Mouse (Mus musculus) bone marrow, adult 2 months (tissue): ENCODE measurements around the gene Yes1. TPM values are rescaled to one million over a fixed set of nuclear protein-coding genes. Genes with fewer than 3 reads are reported as not detected.

Source experiments
- H3K27ac ChIP-seq: fragments of 200-500 bp; 2 replicates; pipeline ENCODE4 v1.5.1; 2012; ENCODE audit warnings: low read depth, mild to moderate bottlenecking, control low read depth, inconsistent platforms, low read length; ENCODE audit not compliant: control insufficient read depth, poor library complexity, insufficient read depth
- H3K4me1 ChIP-seq: fragments of 200-500 bp; 2 replicates; pipeline ENCODE4 v1.6.1; 2011; ENCODE audit warnings: low read length; ENCODE audit not compliant: control insufficient read depth, insufficient read depth
- H3K4me3 ChIP-seq: fragments of 200-500 bp; replicated peaks from 2 replicates; pipeline ENCODE3; 2011; ENCODE audit warnings: mild to moderate bottlenecking, low read depth, low read length, control low read depth; ENCODE audit not compliant: control insufficient read depth
- CTCF ChIP-seq: fragments of 200-500 bp; IDR thresholded peaks from 2 replicates; pipeline ENCODE4 v1.5.1; 2011; ENCODE audit warnings: low read length, control low read depth; ENCODE audit not compliant: control insufficient read depth, insufficient read depth
- POLR2A ChIP-seq: fragments of 200-500 bp; IDR thresholded peaks from 2 replicates; pipeline ENCODE4 v1.6.1; 2011; ENCODE audit warnings: low read depth, mild to moderate bottlenecking, control low read depth, low read length, borderline replicate concordance; ENCODE audit not compliant: control insufficient read depth
- WGBS: fragments of 180-500 bp; shearing (Covaris S2); methylation state at CpG from one replicate; pipeline ENCODE4 v1.1.7; 2018; 5-methylcytosine and 5-hydroxymethylcytosine counted together
- polyA plus RNA-seq: library from polyadenylated mRNA; stranded (reverse); fragments of >200 nt; gene quantifications from 2 replicates; pipeline ENCODE4 v1.2.4, GENCODE M21; 2011; ENCODE audit warnings: low replicate concordance; ENCODE audit not compliant: missing spikeins, insufficient read depth, insufficient read length

The Yes1 gene
- 2.7 and 4.8 TPM in 2 replicates for polyA plus RNA-seq

DNA sequence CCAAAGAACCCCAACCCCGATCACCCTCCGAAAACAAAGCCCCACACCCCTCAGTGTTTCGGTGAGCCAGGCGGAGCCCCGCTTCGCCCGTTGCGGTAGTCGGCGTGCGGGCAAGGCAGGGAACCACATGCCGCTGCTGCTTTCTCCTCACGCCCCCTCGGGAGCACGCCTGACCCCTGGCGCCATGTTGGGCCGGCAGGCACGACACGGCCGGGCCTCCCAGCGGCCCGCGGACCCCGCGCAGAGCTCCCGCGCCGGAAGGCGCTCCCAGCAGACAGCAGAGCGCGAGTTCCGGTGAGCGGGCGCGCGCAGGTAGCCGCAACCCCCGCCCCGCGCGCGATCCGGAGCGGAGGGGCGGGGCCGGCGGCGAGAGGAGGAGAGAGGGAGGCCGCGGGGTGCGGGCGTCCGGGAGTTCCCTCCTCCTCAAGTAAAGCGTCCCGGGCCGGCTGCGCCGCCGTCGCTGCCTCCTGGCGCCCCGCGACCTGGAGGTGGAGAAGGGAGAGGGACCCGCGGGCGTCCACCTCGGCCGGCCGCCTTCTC, at the start of gene Yes1:
TSS of gene Yes1 (plus strand) at position 371 of the 540 bp plus-strand sequence.
- no peaks in the 10 kb centered on the region; the same call in 1 of the 2 replicates for H3K4me1 ChIP-seq
- H3K4me3 ChIP-seq, result peak within 1 kb of the TSS; percentile 60
- peak within 1 kb of the TSS; percentile 27; the same call in 1 of the 2 replicates for H3K27ac ChIP-seq
- no peak for TF ChIP-seq POLR2A
- TF ChIP-seq CTCF, result no peak
- WGBS, result under 1% methylated on average over 63 of the region's 69 CpGs

DNA sequence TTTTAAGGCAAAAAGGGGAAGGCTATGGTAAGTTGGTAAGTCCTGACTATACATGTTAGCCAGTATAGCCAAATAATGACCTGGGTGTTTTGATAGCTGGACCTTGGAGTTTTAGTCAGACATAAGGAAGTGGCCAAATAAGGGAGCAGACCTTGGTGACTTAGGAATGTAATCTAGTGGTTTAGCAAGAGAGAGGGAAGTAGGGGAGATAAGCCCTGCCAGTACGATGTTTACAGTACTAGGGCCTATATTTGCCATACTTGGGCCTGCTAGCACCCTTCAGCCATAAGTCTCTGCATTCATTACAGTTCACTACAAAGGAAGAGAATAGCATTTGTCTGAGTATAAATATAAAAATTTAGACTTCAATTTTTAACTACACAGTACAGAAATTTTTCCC, 46.3 kb upstream of the Yes1 start:
- no peak overlapping the region for H3K4me3 ChIP-seq
- no peak for TF ChIP-seq POLR2A
- TF ChIP-seq CTCF, result no peak
- 21% methylated on average over 1 of the region's 1 CpGs for WGBS
- H3K4me1 ChIP-seq, result no peaks in the 10 kb centered on the region
- no peak overlapping the region for H3K27ac ChIP-seq

DNA sequence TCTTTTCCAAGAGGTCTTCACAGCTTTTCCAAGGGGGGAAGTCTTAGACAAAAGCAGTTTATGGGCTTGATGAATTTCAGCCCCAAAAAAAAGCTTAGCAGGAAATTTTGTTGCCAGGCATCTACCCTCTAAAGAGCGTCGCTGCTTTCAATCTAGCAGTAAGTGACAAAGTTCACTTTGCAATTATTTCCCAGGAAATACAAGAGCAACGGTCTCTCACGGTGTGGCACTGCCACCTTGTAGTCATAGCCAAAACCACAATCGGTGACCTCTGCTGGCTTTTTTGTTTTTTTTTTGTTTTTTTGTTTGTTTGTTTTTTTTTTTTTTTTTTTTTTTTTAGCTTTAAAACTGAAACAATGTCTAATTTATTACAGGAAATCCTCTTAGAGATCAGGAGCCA, 39.2 kb upstream of the Yes1 start:
- WGBS, result 8% methylated on average over 5 of the region's 5 CpGs
- TF ChIP-seq POLR2A (no peak), CTCF (no peak)

DNA sequence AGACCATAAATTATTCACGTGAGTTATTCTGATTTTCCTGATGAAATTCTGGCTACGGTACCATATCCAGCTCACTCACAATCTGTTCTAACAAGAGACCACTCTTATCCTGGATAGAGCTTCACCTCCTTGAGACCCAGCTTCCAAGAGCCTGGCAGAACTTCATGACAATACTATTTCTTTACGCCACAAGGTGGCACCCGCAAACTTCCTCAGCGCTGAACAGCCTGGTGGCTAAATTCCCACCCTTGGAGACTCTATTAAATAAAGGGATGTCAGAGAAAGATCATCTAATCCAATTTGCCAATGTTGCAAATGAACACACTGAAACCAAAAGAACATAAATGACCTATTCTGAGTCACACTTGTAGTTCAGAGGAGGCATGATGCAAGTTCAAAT, 22.8 kb upstream of the Yes1 start:
- Histone ChIP-seq H3K27ac (no peak overlapping the region), H3K4me3 (no peak overlapping the region), H3K4me1 (no peaks in the 10 kb centered on the region)
- WGBS, result 14% methylated on average over 5 of the region's 5 CpGs
- TF ChIP-seq CTCF (peak; percentile 48), POLR2A (no peak)

More for the DNA sequence above, 39.2 kb upstream of the Yes1 start:
- H3K4me1 ChIP-seq, result no peaks in the 10 kb centered on the region
- H3K4me3 ChIP-seq, result no peak overlapping the region
- no peak overlapping the region for H3K27ac ChIP-seq

DNA sequence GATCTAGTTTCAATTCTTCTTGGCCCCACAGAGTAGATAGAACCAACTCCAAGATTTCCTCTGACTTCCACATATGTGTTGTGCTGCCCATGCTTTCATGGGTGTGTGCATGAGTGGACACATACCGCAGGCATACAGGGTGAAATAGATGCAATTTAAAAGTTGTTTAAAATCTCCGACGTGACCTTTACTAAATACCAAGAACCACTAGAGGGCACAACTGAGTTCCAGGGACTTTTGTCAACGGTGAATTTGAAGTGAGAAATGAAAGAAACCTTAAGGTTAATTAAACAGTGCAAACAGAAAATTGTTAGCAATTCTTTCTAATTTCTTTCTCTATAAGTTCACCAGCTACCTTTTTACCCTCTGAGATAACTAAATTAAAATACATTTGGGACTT, 17.2 kb upstream of the Yes1 start:
- Histone ChIP-seq H3K4me1 (no peaks in the 10 kb centered on the region; the same call in 1 of the 2 replicates), H3K4me3 (no peak overlapping the region), H3K27ac (no peak overlapping the region)
- 5% methylated on average over 4 of the region's 4 CpGs for WGBS
- TF ChIP-seq POLR2A (no peak), CTCF (no peak)

DNA sequence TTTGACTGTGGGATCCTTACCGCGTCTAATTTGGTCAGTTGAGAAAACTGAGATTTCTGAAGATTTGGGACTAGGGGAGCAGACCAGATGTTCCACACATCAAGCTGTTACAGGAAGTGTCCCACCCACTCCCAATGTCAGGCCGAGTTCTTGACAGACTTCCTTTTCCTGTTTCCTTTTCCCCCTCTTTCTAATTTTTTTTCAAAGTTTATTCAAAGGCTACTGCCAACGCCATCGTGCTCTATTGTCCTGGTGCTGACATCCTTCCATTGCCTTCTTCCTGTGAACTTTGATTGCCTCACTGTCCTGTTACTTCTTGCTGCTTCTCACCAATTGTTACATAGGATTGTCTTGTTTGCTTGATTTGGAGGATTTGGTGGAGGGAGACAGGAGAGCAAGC, 16.6 kb upstream of the Yes1 start:
- TF ChIP-seq CTCF, result no peak
- TF ChIP-seq POLR2A, result no peak
- Histone ChIP-seq H3K4me3 (no peak overlapping the region), H3K27ac (no peak overlapping the region), H3K4me1 (no peaks in the 10 kb centered on the region; the same call in 1 of the 2 replicates)
- 30% methylated on average over 5 of the region's 5 CpGs for WGBS

DNA sequence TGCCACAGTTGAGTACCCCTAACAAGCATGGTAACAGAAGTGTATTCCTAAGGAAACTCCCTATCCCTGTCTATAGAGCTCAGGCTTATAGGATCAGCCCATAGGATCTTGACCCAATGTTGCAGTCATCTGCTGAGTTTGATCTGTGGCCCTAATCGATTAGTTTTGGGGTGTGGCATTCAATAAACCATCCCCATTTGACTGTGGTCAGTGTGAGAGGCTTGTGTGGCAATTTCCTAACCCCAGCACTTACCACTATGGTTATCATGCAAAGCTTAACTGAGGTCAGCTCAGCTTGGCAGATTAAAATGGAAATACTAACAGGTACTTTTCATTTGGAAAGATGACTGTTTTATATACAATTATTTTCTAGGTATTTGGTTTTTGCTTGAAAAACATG, 5.1 kb upstream of the Yes1 start:
- TF ChIP-seq POLR2A (no peak), CTCF (no peak)
- H3K4me1 ChIP-seq, result no peaks in the 10 kb centered on the region; the same call in 1 of the 2 replicates
- no peak overlapping the region for H3K4me3 ChIP-seq
- WGBS, result 47% methylated on average over 1 of the region's 1 CpGs
- H3K27ac ChIP-seq, result no peak overlapping the region

DNA sequence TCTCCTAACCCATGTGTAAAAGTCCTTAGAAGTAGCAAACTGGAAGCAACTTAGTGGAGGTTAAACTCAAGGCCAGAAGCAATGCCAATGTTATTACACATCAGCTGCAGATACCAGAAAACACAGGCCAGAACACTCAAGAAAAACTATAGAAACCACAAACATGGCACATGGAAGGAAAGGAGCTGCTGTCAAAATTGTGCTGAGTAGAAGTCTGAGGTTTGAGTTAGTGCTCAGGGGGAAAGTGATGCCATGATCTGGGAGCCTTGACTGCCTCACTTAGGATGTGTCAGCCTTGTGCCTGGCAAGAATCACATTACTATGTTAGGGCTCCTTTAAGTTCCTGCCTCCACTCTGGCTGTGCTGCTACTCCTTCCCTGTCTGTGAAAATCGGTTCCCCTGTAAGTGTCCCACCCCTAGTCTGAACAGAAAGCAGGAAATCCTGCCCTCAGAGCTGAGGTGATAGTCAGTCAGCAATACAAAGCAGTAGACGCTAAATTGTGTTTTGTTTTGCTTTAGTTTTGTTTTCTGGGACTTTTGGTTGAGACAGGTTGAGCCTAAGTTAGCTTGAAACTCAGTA, 3.1 kb upstream of the Yes1 start:
- H3K27ac ChIP-seq, result no peak overlapping the region
- WGBS, result 0% methylated on average over 2 of the region's 2 CpGs
- TF ChIP-seq CTCF (no peak), POLR2A (no peak)
- no peak overlapping the region for H3K4me3 ChIP-seq
- no peaks in the 10 kb centered on the region; the same call in 1 of the 2 replicates for H3K4me1 ChIP-seq

DNA sequence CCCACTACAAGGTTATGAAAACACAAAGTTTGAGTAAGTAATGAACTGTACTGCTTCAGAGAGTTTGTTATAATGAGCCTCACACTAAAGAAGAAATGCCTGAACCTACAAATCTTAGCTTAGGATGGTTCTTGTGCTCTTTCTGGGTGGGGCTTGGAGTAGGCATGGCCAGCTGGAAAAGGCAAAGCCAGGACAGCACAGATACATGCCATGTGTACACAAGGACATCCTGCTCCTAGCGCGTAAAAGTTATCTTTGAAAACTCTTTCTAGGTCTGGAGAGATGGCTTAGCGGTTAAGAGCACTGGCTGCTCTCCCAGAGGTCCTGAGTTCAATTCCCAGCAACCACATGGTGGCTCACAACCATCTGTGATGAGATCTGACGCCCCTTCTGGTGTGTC, 2.5 kb upstream of the Yes1 start:
- 85% methylated on average over 4 of the region's 4 CpGs for WGBS
- TF ChIP-seq POLR2A, result no peak
- no peak for TF ChIP-seq CTCF
- Histone ChIP-seq H3K4me1 (no peaks in the 10 kb centered on the region; the same call in 1 of the 2 replicates), H3K27ac (no peak overlapping the region), H3K4me3 (no peak overlapping the region)
